Mouse (Mus musculus): ENCODE data around the gene Cyp19a1.

The Cyp19a1 gene

DNA sequence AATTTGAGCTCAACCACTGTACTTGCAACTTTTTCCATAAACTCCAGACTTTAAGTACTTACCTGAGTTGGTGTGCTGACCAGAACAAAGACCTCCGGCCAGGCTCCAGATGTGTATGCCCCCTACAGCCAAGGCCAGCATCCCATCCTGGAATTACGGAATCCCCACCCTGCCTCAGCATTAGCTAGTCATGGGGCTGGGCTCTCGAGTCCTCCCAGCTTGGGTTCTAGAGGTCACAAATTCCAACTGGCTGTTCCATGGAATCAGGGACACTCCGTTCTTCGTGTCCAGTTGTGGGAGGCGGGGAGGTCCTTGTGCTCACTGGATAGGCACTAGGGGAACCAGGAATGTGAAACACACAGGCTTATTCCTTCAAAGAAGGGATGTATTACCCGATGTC, at the start of gene Cyp19a1:
TSS of gene Cyp19a1 (minus strand) at position 101 of the 400 bp plus-strand sequence.
- no peak for DNase-seq (ENCODE audit: low spot score in 2 of 2)

DNA sequence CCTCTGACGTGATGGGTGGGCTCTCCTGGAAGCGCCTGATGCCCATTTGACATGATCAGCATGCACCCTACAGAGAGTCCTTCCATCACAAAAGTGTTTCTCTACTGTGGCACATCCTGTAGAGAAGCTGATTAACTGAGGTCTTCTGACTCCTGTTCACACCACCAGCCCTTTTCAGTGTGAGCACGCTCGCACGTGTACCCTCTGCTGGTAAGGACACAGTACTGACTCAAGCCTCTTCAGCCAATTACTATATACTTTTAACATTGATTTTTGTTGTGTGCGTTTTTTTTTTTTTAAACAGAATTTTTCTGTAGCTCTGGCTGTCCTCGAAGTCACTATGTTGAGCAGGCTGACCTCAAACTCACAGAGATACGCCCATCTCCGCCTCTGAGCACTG, 48.5 kb upstream of the Cyp19a1 start:
- no peak for DNase-seq (ENCODE audit: low spot score in 2 of 2)

DNA sequence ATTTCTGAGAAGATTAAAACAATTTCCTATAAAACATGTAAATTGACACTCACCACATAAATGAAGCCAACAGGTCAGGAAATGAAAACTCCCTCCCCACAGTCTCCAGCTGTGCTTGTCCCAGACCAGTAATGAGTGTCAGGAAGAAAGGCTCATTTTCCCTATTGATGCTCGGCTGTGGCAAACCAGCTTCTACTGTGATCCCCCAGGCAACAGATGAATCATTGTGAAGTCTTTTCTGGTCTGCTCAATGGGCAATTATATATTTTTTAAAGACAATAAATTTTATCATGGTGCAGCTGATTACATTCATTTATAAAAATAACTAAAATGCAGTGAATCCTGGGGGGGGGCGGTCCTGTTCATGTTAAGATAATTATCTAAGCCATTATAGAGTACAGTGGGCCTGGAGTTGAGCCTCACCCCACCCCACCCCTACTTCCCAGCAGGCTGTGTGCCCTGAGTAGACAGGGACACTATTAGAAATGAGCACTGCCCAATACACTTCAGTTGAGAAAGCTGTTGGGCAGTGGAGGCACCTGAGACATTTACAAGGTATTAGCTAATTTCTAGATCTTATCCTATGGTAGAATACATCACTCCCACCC, 40.9 kb upstream of the Cyp19a1 start:
- no peak for DNase-seq (ENCODE audit: low spot score in 2 of 2)

DNA sequence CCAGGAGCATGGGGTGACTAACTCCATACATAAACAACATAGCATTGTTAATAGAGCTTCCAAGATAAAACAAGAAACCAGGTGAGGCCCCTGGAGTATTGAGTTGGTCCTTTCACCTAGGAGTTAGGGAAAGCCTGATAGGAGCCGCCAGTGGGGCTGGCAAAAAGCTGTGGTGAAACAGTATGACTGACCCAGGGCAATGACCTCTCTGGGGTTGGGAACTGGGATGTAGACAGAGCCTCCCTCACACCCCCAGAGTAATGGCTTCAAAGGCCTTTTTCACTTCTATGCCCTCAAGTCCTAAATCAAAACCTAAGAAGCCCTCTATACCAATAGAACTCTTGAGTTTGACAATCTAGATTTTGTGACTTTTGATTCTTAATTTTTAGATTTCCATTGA, 40.3 kb upstream of the Cyp19a1 start:
- DNase-seq (ENCODE audit: low spot score in 2 of 2): no peak

DNA sequence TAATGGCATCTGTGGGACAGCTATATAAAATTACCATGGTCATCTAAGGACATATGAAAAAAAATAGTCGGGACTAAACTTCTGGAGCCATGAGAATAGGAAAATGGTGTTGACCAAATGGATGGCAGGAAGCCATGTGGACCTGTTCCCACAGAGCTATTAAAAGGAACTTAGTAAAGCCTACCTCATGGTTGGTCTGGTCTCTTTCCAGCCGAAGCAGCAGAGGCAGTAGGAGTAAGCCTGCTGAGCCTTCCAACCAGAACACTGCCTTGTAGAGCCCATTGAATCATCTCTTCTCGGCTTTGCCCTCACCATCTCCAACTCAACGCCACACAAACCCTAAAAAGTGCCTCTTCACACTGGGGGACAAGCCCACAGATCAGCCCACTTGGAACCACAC, 33.3 kb upstream of the Cyp19a1 start:
- no peak for DNase-seq (ENCODE audit: low spot score in 2 of 2)

DNA sequence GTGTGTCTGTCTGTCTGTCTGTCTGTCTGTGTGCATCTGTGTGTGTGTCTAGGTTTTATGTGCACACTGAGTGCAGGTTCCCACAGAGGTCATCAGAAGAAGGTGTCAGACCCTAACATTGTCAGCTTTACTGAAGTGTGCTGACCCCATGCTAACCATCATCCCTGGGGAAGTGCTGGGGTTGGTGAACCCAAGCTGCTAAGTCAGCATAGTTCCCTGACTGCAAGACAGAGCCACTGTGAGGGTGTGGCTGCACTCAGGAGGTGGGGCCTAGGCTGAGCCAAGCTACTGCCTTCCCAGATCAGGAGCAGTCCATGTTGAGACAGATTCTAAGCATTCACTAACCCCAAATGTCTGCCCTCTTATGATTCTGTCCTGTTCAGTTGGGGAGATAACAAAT, 31.9 kb upstream of the Cyp19a1 start:
- DNase-seq (ENCODE audit: low spot score in 2 of 2): no peak

DNA sequence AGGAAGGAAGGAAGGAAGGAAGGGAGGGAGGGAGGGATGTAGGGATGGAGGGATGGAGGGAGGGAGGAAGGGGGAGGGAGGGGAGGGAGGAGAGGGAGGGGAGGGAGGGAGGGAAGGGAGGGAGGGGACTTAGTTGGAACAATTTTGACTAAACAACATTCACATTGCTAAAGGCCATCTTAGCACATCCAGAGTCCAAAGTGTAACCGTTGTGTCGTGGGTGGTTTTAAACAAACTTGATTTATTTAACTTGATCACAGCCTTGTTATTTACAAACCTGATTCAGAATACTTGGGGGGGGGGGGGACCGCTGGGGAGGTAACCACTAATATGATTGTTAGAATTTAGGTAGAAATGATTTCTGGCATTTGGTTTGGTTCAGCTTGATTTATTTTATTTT, 31.5 kb upstream of the Cyp19a1 start:
- no peak for DNase-seq (ENCODE audit: low spot score in 2 of 2)

DNA sequence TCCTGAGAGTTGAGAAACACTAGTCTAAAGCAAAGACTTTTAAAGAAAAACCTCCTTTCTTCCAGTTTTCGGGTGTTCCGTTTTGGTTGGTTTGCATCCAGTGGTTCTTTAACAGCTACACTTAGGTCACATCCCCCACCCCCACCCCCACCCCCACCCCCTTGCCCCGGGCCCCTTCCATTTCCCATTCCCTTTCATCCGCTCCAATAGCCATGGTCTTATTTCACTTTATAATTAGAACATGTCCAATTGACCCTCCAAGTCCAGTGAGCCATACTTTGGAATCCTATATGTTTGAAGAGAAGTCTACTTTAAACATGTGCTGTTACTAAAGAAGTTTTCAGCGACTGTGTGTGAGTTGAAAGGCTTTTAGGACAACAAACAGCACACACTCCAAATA, 19.9 kb upstream of the Cyp19a1 start:
- DNase-seq (ENCODE audit: low spot score in 2 of 2): no peak

DNA sequence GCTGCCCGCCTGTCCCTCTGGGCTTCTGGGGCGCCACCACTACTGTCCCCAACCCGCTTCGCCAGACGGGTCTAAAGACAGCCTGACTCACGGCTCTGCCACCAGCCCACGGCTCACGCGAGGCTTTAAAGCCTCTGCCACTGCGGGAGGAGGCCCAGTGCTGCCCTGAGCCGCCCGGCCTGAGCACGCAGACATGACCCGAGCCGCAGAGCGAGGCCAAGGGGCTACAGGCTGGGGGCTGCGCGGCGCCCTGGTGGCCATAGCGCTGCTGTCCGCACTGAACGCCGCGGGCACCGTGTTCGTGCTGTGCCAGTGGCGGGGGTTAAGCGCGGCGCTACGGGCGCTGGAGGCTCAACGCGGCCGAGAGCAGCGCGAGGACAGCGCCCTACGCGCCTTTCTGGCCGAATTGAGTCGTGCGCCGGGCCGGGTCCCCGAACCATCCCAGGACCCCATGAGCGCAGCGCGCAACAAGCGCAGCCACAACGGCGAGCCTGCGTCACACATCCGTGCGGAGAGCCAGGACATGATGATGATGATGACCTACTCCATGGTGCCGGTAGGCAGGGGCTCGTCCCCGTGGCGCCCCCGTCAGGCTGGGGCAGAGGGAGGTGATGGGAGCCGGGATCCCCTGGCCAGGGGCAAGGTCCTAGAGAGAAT, 18.5 kb upstream of the Cyp19a1 start, which contains the start of gene Gldn:
TSS of gene Gldn (plus strand) at position 156 of the 657 bp plus-strand sequence.
- no peak for DNase-seq (ENCODE audit: low spot score in 2 of 2)

DNA sequence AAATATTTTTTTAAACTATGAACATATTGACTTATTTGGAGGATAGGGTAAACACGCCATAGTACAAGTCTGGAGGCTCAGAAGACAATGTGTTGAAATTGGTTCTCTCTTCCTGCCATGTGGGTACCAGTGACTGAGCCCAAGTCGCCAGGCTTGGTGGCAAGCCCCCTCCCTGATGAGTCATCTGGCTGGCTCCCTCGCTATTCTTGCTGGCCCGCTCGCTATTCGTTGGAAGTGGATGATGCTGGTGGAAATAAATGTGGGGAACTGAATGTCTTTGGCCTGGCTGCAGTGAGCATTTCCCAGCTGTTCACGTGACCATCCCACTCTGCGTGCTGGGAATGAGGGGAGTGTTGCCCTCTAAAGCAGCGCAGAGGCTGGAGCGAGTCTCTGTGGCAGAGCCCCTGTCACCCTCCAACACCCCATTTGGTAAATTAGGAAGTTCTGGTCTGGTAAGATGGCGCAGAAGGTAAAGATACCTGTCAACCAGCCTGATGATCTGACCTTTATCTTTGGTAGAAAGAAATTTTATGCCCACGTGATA, 11.2 kb upstream of the Cyp19a1 start:
- no peak for DNase-seq (ENCODE audit: low spot score in 2 of 2)

DNA sequence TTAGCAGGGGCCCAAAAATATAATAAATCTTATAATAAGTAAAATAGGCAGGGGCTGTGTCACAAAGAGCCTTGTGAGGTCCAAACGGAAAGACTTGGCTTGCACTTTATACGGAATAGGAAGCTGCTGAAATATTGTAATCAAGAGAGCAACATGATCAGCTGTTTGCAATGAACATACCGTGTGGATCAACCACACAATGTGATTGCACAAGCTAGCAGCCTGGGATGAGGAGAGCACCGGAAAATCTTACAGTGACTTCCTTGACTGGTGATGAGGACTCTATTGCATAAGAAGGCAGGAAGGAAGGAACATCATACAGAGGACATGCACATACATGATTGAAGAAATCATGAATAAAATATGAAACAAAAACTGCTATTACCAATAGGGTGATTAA, 7.4 kb upstream of the Cyp19a1 start:
- DNase-seq (ENCODE audit: low spot score in 2 of 2): no peak

DNA sequence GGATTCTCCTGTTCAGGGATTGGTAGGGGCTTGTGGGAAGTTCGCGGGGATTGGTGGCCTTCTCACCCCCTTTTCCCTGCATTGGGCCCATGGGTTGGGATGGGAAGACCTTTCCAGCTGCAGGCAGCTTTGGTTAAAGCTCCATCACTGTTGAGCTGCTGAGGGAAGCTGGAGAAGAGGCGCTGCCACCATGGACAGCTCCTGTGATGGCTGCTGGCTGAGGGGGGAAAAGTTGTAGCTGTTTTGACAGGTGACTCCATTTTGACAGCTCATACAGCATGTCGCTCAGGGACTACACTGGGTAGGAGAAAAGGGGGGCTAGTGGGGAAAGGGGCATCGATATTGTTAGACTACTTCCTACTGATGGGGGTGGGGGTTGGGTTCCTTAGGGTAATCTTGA, 3.0 kb upstream of the Cyp19a1 start:
- DNase-seq (ENCODE audit: low spot score in 2 of 2): no peak

DNA sequence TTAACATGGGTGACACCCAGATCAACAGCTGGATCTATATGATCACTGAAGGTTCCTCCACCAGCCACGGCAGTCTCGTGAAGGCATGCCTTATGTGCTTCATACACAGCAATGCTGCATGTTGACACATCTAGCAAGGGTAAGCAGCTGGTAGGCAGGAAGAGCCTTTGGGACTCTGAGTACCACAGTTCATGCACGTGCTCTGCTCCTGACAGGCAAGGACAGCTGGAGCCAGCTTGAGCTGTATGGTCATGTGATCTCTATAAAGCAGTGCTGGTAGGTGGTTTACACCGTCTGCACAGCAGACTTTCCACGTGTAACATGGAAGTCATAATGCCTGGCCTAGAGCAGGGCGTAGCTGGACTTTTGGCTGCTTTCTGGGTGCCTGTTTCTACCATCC, 2.1 kb upstream of the Cyp19a1 start:
- no peak for DNase-seq (ENCODE audit: low spot score in 2 of 2)

DNA sequence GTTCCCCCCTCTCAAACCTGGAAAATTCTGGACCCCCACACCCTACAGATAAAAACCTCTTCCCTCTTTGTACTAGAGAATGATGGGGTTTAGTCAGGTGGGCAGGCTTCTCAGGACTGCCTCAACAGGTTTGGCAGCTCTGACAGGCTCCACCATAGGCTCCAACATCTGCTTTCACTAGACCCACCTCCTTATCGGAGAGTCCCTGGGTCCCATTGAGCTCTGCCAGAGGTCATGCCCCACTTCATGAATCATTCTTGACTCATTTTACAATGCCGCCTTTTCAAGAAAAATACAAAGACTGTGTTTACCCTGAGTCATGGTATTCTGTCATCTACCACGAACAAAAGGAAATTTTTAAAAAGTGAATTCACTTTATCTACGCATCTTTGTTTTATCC, 3.2 kb downstream of the Cyp19a1 start:
- no peak for DNase-seq (ENCODE audit: low spot score in 2 of 2)

DNA sequence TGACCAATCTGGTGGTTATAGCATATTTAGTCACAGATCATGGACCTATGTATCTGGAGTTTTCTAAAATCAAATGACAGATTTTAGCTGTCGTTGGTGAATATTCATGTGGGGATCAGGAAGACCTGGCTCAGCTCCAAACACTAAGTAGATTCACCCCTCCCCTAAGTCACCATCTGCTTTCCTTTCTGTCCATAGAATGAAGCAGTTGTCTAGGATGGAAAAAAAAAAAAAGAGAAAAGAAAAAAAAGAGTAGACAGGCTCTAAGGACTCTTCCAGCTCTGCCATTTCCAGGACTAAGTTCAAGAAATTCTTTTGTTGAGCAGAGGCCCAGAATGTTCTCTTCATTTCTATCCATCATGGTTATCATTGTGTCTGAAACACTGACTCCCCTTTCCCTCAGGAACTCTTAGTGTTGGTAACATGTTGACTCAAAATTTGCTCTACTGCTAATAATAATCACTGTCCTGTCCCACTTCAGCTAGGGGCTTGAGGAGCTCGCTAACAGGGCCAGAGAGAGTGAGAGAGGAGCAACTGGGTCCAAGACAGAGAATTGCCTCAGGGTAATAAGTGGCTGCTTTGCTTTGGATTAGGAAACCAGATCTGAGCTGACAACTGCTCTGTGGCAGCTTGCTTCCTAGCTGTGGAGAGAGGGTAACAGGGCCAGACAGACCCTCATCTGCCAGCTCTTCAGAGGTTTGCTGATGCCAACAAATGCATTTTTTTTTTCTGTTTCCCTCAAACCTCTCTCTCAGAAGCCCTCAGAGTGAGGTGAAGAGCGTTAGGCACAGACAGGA, 22.8 kb downstream of the Cyp19a1 start:
- DNase-seq (ENCODE audit: low spot score in 2 of 2): no peak

DNA sequence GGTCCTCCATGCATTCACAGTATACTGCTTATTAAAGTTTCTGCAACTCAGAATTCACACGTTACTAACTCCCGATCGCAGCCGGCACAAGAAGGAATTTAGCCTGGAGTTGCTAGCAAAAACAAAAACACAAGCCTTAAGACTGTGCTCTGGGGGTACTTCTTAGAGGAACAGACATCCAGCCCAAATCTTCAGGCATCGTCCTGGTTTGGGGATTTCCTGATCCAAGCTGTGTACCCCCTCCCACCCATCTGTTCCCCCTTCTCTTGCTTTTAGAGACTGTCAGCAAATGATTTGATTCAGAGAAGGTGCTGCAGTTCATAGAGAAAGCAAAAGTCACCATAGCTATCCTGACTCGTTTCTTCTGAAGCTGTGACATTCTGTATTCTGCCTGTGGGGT, 40.3 kb downstream of the Cyp19a1 start:
- DNase-seq (ENCODE audit: low spot score in 2 of 2): no peak

DNA sequence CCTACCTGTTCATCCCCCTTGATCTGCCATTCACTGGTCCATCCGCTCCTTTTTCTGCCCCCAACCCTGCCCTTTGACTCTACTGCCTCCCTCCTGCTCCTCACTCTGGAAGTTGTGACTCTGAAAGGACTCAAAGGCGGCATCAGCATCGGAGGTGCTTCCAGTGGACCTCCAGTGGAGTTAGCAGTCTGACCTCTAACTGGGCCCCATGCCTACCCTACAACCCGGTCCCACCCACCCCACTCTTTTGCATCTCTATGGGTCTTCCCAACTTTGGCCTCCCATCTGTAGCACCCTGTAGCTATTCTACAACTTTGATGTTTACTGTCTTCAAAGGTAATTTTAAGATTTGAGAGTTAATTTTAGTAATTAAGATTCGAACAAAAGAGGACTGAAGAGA, 51.4 kb downstream of the Cyp19a1 start:
- DNase-seq (ENCODE audit: low spot score in 2 of 2): no peak

DNA sequence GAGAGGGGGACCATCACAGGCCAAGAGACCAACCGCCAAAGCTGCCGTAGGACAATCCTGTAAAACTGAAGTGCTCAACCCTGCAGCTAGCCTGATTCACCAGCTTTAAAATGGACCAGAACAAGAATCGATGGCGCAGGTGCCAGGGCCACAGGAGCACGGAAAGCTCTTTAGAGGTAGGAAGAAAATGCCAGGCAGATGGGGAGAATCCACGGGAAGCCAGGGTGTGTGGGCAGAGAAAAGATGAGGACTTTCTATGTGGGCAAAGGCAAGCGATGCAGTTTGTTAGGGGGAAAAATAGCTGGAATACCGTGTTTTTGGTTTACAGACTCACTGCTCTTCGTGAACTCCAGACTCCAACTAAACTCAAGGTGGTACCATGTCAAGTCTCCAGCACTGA, 53.0 kb downstream of the Cyp19a1 start:
- DNase-seq (ENCODE audit: low spot score in 2 of 2): no peak

DNA sequence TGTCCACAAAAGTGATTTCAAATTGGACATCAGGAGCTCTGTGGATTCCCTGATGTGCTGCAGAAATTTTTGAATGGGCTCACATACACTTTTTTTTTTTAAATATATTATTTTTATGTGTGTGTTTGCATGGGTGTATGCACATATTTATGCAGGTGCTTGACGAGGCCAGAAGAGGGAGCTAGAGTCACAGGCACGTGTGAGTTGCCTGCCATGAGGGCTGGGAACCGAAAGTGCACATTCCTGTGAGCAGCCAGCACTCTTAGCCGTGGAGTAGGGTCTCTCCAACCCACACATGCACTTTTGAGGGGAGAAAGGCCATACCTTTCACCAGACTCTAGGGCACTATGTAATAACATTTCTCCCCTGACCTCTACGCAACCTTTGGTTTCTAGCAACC, 73.1 kb downstream of the Cyp19a1 start:
- DNase-seq (ENCODE audit: low spot score in 2 of 2): no peak

DNA sequence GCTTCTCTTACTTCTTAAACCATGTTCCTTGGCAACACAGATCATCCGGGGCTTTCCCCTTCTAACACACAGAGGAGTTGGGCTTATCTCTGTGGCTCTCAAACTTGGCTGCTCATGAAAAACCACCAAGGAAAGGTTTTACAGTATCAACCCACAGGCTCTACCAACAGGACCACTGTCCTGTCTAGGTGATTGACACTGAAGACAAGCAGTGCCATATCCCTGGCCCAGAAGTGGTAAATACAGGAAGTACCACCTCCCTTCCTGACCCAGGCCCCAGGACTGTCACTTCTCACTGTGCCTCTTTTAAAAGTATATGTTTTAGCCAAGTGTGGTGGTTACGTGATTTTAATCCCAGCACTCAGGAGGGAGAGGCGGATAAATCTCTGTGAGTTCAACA, 76.5 kb downstream of the Cyp19a1 start:
- no peak for DNase-seq (ENCODE audit: low spot score in 2 of 2)

DNA sequence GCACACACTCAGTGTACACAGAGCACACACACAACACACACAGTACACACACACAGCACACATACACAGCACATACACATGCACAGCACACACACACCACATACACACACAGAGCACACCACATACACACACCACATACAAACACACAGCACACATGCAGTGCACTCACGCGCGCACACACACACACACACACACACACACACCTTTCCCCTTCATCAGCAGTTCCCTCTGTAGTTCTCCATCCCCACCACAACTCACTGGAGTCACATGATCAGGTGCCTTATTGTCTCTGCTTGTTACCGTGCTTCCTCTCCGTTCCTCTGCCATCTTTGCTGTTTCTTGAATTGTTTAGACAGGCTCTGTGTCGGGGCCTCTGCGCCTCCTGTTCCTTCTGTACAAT, 85.4 kb downstream of the Cyp19a1 start:
- DNase-seq (ENCODE audit: low spot score in 2 of 2): no peak

DNA sequence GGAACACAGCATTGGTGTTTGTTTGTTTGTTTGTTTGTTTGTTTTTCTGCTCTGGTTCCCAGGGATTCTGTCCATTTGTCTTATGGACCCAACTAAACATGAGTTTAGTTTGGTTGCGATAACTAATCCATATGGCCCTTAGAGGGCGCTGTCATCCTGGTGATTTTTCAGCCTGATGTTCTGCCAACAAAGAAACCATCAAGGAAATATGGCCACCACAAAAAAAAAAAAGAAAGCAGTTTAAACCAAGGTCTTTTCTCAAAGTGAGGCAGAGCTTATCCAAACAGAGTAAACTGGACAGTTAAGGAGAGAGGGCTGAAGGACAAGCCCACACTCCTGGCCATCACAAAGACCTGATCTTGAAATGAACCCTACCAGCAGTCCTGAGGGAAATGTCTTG, 86.6 kb downstream of the Cyp19a1 start:
- DNase-seq (ENCODE audit: low spot score in 2 of 2): no peak

DNA sequence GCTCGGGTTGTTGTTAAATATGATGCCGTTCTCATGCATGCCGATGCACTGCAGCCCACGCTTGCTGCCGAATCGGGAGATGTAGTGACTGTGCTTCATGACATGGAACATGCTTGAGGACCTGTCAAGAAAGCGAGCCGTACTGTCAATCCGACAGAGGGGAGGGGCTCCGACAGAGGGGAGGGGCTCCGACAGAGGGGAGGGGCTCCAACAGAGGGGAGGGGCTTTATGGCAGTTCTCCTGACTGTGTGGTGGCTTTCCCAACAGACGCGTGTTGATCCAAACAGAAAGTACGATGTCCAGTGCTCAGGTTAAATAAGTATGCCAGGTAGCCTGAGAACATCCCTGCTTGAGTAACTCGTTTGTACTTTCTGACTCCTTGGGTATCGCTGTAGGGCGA, 87.7 kb downstream of the Cyp19a1 start:
- DNase-seq (ENCODE audit: low spot score in 2 of 2): no peak
